Mouse (Mus musculus): ENCODE measurements at regions not wholly inside any gene's neighbourhood (a gene's known extent, or its start where the extent isn't known, plus 50 kb on each side); places are given as distances from the start of the nearest gene placed in this dataset.
"Not testable (repeated sequence)": the region's sequence is repeated elsewhere in the genome, so short reads cannot be mapped to it uniquely, and the experiment has no call there.

DNA sequence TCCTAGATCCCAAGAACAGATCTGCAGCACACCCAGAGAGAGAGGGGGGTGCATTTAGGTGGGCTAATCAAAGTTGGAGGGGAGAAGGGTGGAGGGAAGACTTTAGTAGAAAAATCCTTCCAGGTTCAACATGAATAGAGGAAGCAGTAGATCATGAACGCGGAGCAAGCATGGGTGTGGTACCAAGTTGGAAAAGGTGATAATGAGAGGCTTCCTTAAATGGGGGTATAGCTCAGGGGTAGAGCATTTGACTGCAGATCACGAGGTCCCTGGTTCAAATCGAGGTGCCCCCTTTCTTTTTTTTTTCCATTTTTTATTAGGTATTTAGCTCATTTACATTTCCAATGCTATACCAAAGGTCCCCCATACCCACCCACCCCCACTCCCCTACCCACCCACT is 54.0 kb upstream of the Krba1 start:
- H3K9ac ChIP-seq; H3K27me3 ChIP-seq; H3K4me1 ChIP-seq (replicated peaks); H3K36me3 ChIP-seq; ATAC-seq (ENCODE audit: low FRiP score, low read depth); H3K9me3 ChIP-seq; H3K4me3 ChIP-seq; H3K27ac ChIP-seq (replicated peaks); H3K4me2 ChIP-seq: not testable (repeated sequence)
- WGBS = 89% methylated on average over 4 of the region's 4 CpGs

DNA sequence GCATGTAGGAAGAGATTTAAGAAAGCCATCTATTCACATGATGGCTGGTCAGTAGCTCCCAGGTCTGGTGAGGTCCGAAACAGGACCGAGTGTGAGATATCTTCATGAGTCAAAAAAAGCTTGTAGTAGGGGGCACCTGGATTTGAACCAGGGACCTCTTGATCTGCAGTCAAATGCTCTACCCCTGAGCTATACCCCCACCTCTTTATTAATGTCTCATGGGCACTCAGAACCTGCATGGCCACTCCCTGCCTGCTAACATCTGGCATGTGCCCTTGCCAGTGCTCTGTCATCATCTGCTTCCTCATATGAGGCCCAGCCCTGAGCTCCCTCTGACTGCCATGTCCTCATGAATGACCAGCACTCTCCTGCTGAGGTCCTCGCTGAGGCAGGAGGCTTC is 58.4 kb upstream of the Krba1 start:
- 82% methylated on average over 3 of the region's 3 CpGs for WGBS
- not testable (repeated sequence) for H3K4me1 ChIP-seq (replicated peaks); H3K4me2 ChIP-seq; H3K36me3 ChIP-seq; H3K4me3 ChIP-seq; H3K9ac ChIP-seq; H3K9me3 ChIP-seq; ATAC-seq (ENCODE audit: low FRiP score, low read depth); H3K27me3 ChIP-seq; H3K27ac ChIP-seq (replicated peaks)

DNA sequence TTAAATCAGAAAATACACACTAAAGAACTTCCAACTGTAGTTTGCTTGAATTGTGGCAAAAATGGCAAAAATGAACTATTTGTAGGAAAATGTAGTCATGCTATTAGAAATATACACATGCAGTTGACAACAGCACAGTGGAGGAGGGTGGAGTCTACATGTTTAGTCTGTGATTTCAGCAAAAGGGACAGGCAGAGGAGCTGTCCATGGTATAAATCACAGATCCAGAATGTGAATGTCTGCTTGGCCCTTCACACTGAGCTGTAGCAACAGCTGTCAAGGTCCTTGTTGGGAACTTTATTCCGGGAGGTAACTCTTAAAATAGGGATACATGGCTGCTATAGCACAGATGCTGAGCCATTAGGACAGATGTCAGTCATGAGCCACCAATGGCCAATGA is 107.4 kb upstream of the Krba1 start:
- H3K4me2 ChIP-seq = no peak overlapping the region
- H3K4me1 ChIP-seq (replicated peaks) = no peaks in the 10 kb centered on the region
- no peaks in the 10 kb centered on the region for H3K36me3 ChIP-seq
- 82% methylated on average over 1 of the region's 1 CpGs for WGBS
- no peaks in the 10 kb centered on the region for H3K9me3 ChIP-seq
- no peak overlapping the region for H3K27ac ChIP-seq (replicated peaks)
- no peak overlapping the region for H3K4me3 ChIP-seq
- H3K9ac ChIP-seq = no peak overlapping the region
- ATAC-seq (ENCODE audit: low FRiP score, low read depth) = no peak
- H3K27me3 ChIP-seq = no peaks in the 10 kb centered on the region

DNA sequence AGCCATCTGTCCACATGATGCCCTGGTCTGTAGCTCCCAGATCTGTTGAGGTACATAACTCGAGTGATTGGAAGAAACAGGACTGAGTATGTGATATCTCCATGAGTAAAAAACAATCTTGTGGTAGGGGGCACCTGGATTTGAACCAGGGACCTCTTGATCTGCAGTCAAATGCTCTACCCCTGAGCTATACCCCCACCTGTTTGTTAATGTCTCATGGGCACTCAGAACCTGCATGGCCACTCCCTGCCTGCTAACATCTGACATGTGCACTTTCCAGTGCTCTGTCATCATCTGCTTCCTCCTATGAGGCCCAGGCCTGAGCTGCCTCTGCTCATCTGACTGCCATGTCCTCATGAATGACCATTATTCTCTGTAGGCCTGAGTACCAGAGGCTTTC is 115.7 kb upstream of the Krba1 start:
- H3K36me3 ChIP-seq; H3K4me2 ChIP-seq; ATAC-seq (ENCODE audit: low FRiP score, low read depth); H3K4me3 ChIP-seq; H3K27ac ChIP-seq (replicated peaks); H3K4me1 ChIP-seq (replicated peaks); H3K9me3 ChIP-seq; H3K27me3 ChIP-seq; H3K9ac ChIP-seq: not testable (repeated sequence)
- WGBS = 58% methylated on average over 1 of the region's 1 CpGs

GRCm38 (mm10) chr6:48261563-48261962 is 133.8 kb upstream of the Krba1 start:
- H3K27ac ChIP-seq (replicated peaks); ATAC-seq (ENCODE audit: low FRiP score, low read depth); H3K27me3 ChIP-seq; H3K9me3 ChIP-seq; H3K4me1 ChIP-seq (replicated peaks); H3K4me3 ChIP-seq; H3K9ac ChIP-seq; H3K4me2 ChIP-seq; H3K36me3 ChIP-seq: not testable (repeated sequence)

DNA sequence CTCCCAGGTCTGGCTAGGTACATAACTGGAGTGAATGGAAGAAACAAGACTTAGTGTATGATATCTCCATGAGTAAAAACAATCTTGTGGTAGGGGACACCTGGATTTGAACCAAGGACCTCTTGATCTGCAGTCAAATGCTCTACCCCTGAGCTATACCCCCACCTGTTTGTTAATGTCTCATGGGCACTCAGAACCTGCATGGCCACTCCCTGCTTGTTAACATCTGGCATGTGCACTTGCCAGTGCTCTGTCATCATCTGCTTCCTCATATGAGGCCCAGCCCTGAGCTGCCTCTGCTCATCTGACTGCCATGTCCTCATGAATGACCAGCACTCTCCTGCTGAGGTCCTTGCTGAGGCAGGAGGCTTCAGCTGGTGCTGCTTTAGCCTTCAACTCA is 142.4 kb upstream of the Krba1 start:
- not testable (repeated sequence) for H3K4me3 ChIP-seq; H3K4me1 ChIP-seq (replicated peaks); H3K27me3 ChIP-seq; ATAC-seq (ENCODE audit: low FRiP score, low read depth); H3K9ac ChIP-seq; H3K36me3 ChIP-seq; H3K9me3 ChIP-seq; H3K27ac ChIP-seq (replicated peaks); H3K4me2 ChIP-seq

DNA sequence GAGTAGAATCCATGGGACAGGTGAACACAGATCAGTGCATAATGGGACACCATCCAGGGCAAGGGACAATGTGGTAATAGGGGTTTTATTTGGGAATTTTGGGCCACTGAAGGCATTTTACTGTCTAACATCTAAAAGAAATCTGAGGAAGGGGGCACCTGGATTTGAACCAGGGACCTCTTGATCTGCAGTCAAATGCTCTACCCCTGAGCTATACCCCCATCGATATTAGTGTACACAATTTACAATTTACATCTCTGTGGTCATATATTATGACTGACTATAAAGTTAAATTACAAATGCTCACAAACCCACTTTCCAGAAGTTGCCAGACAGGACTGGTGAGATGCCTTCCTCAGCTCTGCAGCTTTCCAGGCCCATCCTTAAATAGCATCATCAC is 143.4 kb upstream of the Krba1 start:
- 96% methylated on average over 1 of the region's 1 CpGs for WGBS
- no peak overlapping the region for H3K4me3 ChIP-seq
- no peaks in the 10 kb centered on the region for H3K4me1 ChIP-seq (replicated peaks)
- H3K27me3 ChIP-seq = no peaks in the 10 kb centered on the region
- H3K4me2 ChIP-seq = no peak overlapping the region
- ATAC-seq (ENCODE audit: low FRiP score, low read depth) = no peak
- no peaks in the 10 kb centered on the region for H3K36me3 ChIP-seq
- H3K9me3 ChIP-seq = no peaks in the 10 kb centered on the region
- no peak overlapping the region for H3K9ac ChIP-seq
- no peak overlapping the region for H3K27ac ChIP-seq (replicated peaks)

- not testable (repeated sequence) for H3K4me3 ChIP-seq; H3K27me3 ChIP-seq; H3K4me2 ChIP-seq; ATAC-seq (ENCODE audit: low FRiP score, low read depth); H3K4me1 ChIP-seq (replicated peaks); H3K9me3 ChIP-seq; H3K9ac ChIP-seq; H3K36me3 ChIP-seq; H3K27ac ChIP-seq (replicated peaks)
Measured at GRCm38 (mm10) chr6:48244191-48244590, 151.2 kb upstream of the Krba1 start.

- whole genome bisulfite sequencing = 61% methylated on average over 9 of the region's 9 CpGs
- no peaks in the 10 kb centered on the region for H3K9me3 ChIP-seq
- no peaks in the 10 kb centered on the region for H3K36me3 ChIP-seq
- ATAC-seq (ENCODE audit: low FRiP score, low read depth) = no peak
- no peak overlapping the region for H3K4me2 ChIP-seq
- no peak overlapping the region for H3K27ac ChIP-seq (replicated peaks)
- H3K27me3 ChIP-seq = no peaks in the 10 kb centered on the region
- H3K9ac ChIP-seq = no peak overlapping the region
- no peak overlapping the region for H3K4me3 ChIP-seq
- no peaks in the 10 kb centered on the region for H3K4me1 ChIP-seq (replicated peaks)
Measured at GRCm38 (mm10) chr6:48227431-48227830, 141.0 kb upstream of the Zfp746 start.

GRCm38 (mm10) chr6:48224206-48224605 is 137.8 kb upstream of the Zfp746 start:
- Histone ChIP-seq H3K4me3 (no peak overlapping the region), H3K4me2 (no peak overlapping the region), H3K36me3 (no peaks in the 10 kb centered on the region), H3K27ac (replicated peaks) (no peak overlapping the region), H3K9me3 (no peaks in the 10 kb centered on the region), H3K9ac (no peak overlapping the region), H3K27me3 (no peaks in the 10 kb centered on the region), H3K4me1 (replicated peaks) (no peaks in the 10 kb centered on the region)
- 92% methylated on average over 4 of the region's 4 CpGs for WGBS
- ATAC-seq (ENCODE audit: low FRiP score, low read depth) = no peak

GRCm38 (mm10) chr6:48222971-48223370 is 136.6 kb upstream of the Zfp746 start:
- no peaks in the 10 kb centered on the region for H3K9me3 ChIP-seq
- H3K27me3 ChIP-seq = no peaks in the 10 kb centered on the region
- H3K27ac ChIP-seq (replicated peaks) = no peak overlapping the region
- no peaks in the 10 kb centered on the region for H3K36me3 ChIP-seq
- H3K4me3 ChIP-seq = no peak overlapping the region
- H3K9ac ChIP-seq = no peak overlapping the region
- ATAC-seq (ENCODE audit: low FRiP score, low read depth) = no peak
- H3K4me2 ChIP-seq = no peak overlapping the region
- no peaks in the 10 kb centered on the region for H3K4me1 ChIP-seq (replicated peaks)

DNA sequence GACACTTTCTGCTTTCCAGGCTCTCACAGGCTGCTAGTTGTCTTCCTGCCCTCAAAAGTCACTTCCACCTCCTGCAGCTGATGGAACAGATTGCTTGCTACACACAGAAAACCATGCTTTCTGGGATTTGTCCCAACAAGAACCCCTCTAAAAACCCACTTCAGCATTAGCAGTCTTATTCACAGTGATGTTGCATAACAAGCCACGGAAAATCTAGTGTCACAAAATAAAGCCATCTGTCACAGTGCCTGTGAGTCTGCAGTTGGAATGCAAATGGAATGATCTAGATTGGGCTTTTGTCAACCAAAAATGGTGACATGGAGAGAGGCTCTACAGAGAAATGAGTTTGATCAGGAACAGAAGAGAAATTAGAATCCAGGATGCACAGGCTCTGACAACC is 135.4 kb upstream of the Zfp746 start:
- H3K27ac ChIP-seq (replicated peaks); ATAC-seq (ENCODE audit: low FRiP score, low read depth); H3K27me3 ChIP-seq; H3K36me3 ChIP-seq; H3K9ac ChIP-seq; H3K4me1 ChIP-seq (replicated peaks); H3K4me3 ChIP-seq; H3K4me2 ChIP-seq; H3K9me3 ChIP-seq: not testable (repeated sequence)
- WGBS = 43% methylated on average over 1 of the region's 1 CpGs

DNA sequence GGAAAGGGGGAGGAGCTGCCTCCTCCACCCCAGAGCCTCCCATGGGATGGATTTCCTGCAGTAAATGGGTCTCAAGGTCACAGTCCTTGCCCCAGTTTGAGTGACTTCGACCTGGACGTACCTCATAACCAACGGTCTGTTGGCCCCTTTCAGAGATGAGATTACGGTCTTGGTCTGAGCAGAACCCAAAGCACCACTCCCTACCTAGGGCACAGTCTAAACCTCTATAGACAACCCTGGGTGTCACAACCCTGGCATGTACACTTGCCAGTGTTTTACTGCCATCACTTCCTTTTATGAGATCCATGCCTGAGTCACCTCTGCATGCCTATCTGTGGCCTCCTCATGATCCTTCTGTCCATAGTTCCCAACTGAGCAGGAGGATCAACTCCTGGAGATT is 128.8 kb upstream of the Zfp746 start:
- H3K4me1 ChIP-seq (replicated peaks) = no peaks in the 10 kb centered on the region
- ATAC-seq (ENCODE audit: low FRiP score, low read depth) = no peak
- no peak overlapping the region for H3K9ac ChIP-seq
- H3K36me3 ChIP-seq = no peaks in the 10 kb centered on the region
- H3K27ac ChIP-seq (replicated peaks) = no peak overlapping the region
- H3K4me3 ChIP-seq = no peak overlapping the region
- 89% methylated on average over 4 of the region's 4 CpGs for WGBS
- no peaks in the 10 kb centered on the region for H3K9me3 ChIP-seq
- no peak overlapping the region for H3K4me2 ChIP-seq
- H3K27me3 ChIP-seq = no peaks in the 10 kb centered on the region

GRCm38 (mm10) chr6:48209739-48210138 is 123.3 kb upstream of the Zfp746 start:
- Histone ChIP-seq H3K4me1 (replicated peaks) (no peaks in the 10 kb centered on the region), H3K9me3 (no peaks in the 10 kb centered on the region), H3K27ac (replicated peaks) (no peak overlapping the region), H3K36me3 (no peaks in the 10 kb centered on the region), H3K4me2 (no peak overlapping the region), H3K9ac (no peak overlapping the region), H3K4me3 (no peak overlapping the region), H3K27me3 (no peaks in the 10 kb centered on the region)
- 95% methylated on average over 2 of the region's 2 CpGs for WGBS
- ATAC-seq (ENCODE audit: low FRiP score, low read depth) = no peak

All from hindbrain, embryonic 15.5 days (tissue).